Mouse (Mus musculus) CD4-positive naive resting alpha-beta T cell, adult 57 days (primary cell): ENCODE data around the gene Mak. TPM values are rescaled to one million over a fixed set of nuclear protein-coding genes. Genes with fewer than 3 reads are reported as not detected.

Experiments
- total RNA-seq: library from RNA; stranded (reverse); gene quantifications from one replicate; pipeline ENCODE4 v1.2.4, GENCODE M21; 2023

Gene Mak
- not detected for total RNA-seq

GRCm38 (mm10) chr13:41079421-41079780 is at the start of gene Mak:
Gene Mak (minus strand): TSS chr13:41079706.

DNA sequence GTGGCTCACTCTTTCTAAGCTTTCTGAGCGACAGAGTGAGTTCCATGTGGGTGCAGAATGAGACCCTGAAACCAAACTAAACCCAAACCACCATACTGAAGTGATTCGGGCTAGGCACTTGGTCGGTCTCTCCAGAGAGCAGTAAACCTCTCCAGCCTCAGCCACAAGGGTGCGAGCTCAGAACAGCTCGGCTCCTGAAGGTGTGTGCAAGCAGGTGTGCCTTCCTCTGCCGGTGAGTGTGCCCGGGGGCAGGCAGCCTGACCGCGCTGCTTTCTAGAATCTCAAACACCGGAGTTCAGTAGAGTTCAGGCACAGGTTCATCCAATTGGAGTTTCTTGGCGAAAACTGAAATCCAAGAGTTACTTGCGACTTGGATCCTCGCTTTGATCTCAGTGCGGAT is 34.4 kb upstream of the Mak start, which contains the start of gene Sycp2l:
Sycp2l (plus strand) TSS at position 368 of the 400 bp plus-strand sequence.

DNA sequence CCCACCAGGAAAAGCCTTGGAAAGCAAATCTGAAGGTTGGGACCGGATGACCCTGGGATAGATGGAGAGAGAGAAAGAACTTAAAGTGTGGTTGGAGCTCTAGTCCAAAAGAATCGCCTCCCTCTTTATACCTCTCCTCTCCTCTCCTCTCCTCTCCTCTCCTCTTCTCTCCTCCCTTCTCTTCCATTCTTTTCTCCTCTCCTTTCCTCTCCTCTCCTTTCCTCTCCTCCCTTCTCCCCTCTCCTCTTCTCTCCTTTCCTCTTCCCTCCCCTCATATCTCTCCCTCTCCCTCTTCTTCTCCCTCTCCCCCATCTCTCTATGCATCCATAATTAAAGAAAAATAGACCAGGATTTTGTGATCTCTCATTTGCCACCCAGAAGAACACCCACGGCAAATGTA is 31.4 kb upstream of the Mak start, which contains the start of gene Gcm2:
Gcm2 (minus strand) TSS at position 101 of the 400 bp plus-strand sequence.

DNA sequence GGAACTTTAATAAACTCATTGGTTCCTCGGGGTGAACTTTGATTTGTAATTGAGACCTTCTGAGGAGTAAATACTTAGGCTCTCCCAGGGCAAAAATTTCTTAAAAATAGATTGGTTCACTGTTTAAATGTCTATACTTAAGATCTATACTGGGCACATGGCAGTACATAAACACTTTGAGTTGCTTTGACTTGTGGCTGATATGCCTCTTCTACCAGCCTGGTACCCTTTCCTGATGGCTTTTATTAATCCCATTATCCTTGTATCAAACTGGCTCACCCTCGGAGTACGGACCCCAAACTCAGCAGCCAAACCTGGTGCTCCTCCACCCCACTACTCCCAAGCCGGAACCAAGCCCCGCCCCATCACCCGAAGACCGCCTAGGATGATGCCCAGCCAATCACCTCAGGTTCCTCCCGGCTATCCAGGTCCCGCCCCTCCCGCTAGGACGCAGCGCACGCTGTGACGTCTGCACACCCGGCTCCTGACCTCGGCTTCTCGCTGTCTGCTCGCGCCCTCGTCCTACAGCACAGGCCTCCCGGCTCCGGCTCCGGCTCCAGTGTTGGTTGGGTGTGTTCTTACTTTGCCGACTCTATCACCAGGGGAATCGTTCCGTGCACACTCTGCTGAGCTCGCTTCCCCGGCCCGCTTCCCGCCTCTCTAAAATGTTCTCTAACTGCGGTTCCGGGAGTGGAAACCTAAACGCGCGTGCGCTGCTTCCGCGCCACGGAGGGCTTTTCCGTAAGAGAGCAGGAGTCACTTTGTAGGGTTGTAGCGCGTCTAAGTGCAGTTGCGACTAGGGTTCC is 63.5 kb downstream of the Mak start, which contains the start of gene Tmem14c:
Tmem14c (plus strand) TSS at position 464 of the 806 bp plus-strand sequence.

DNA sequence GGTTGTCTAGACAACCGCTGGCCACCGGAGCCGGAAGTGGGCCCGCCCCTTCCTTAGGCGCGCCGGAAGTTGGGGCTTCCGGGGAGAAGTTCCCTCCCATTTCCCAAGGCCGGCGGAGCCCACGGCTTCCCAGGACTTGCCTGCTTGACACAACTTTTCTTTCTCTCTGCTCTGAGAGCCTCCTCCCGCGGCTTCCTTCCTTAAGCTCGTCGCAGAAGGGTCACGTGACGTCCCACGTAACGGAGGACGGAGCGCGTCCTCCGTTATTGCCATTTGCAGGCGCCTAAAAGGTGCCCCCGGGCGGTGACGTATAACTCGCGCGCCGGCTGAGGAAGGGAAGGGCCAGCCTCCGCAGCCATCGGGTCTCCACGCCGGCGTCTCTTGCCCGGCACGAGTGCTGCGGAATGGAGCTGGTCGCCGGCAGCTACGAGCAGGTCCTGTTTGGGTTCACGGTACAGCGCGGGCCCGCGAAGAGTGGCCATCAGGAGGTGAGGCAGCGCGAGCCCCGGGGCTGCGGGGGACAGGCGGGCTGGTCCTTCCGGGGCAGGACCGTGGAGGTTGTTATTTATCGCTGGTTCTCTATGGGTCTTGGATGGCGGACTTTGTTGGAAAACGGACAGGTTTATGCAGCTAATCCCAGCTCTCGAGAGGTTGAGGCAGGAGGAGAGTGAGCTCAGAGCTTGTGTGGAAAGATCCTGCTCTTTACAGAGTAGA is 78.4 kb downstream of the Mak start, which contains the start of gene Pak1ip1:
Pak1ip1 (plus strand) TSS at position 98 of the 714 bp plus-strand sequence.

Other genes starting within 250 kb of the Mak start
- 0.89 TPM for gene Gcnt2, start 220.0 kb downstream of the Mak start, total RNA-seq
- gene Pak1ip1, start 78.7 kb downstream of the Mak start, total RNA-seq = 74.4 TPM
- 37.0 TPM for gene Tmem14c, start 63.4 kb downstream of the Mak start, total RNA-seq
- gene Gcm2, start 31.3 kb upstream of the Mak start, total RNA-seq = not detected
- not detected for gene Sycp2l, start 34.6 kb upstream of the Mak start, total RNA-seq
- not detected for gene Elovl2, start 140.7 kb upstream of the Mak start, total RNA-seq
- gene Smim13, start 170.1 kb upstream of the Mak start, total RNA-seq = 8.2 TPM
- gene Gm17364, start 194.3 kb upstream of the Mak start, total RNA-seq = not detected